Mouse (Mus musculus): Measurements from ENCODE around the gene Mrpl27. TPM values are rescaled to one million over a fixed set of nuclear protein-coding genes. Genes with fewer than 3 reads are reported as not detected.

The Mrpl27 gene
- polyA plus RNA-seq, 1 experiment: 59.9 TPM

- H3K79me2 ChIP-seq (ENCODE audit: control insufficient read depth, insufficient read depth): no peaks in the 10 kb centered on the region
- TF ChIP-seq POLR2AphosphoS2 (IDR thresholded peaks at IDR 0.05; ENCODE audit: insufficient read length, low read depth) (no peak), TCF12 (IDR thresholded peaks at IDR 0.05; ENCODE audit: insufficient read depth, poor library complexity, severe bottlenecking) (no peak), CEBPB (IDR thresholded peaks at IDR 0.05; ENCODE audit: insufficient read depth, poor library complexity, severe bottlenecking) (no peak), SRF (IDR thresholded peaks at IDR 0.05; ENCODE audit: control insufficient read depth, insufficient read length, low read depth) (no peak), MYOG (IDR thresholded peaks at IDR 0.05; ENCODE audit: control insufficient read depth in 1 of 3, insufficient read depth in 1 of 3, insufficient read length in 2 of 3, low read depth in 2 of 3) (no peak), MAX (IDR thresholded peaks at IDR 0.05; ENCODE audit: low read depth) (no peak), REST (IDR thresholded peaks at IDR 0.05; ENCODE audit: insufficient read depth, insufficient read length) (no peak), E2F4 (IDR thresholded peaks at IDR 0.05; ENCODE audit: insufficient read depth) (no peak), MYOD1 (IDR thresholded peaks at IDR 0.05; ENCODE audit: control insufficient read depth in 1 of 3, insufficient read length in 2 of 3, low read depth in 2 of 3) (no peak), USF1 (IDR thresholded peaks at IDR 0.05; ENCODE audit: low read depth) (no peak), TCF3 (IDR thresholded peaks at IDR 0.05; ENCODE audit: insufficient read length, low read depth) (no peak), POLR2A (IDR thresholded peaks at IDR 0.05; ENCODE audit: insufficient read length, low read depth) (no peak)
- no peak overlapping the region for H3K4me2 ChIP-seq (ENCODE audit: low read depth)
- no peak overlapping the region for H3K4me3 ChIP-seq
- no peaks in the 10 kb centered on the region for H3K36me3 ChIP-seq (ENCODE audit: control insufficient read depth, insufficient read depth)
- no peak overlapping the region for H3ac ChIP-seq (ENCODE audit: control insufficient read depth, insufficient read length)
- H3K27me3 ChIP-seq (ENCODE audit: control insufficient read depth, insufficient read depth, insufficient read length): no peaks in the 10 kb centered on the region
Measured at GRCm38 (mm10) chr11:94704020-94704419, 50.5 kb downstream of the Mrpl27 start.

GRCm38 (mm10) chr11:94704472-94704871 is 50.9 kb downstream of the Mrpl27 start, which contains the start of gene Gm11541:
Gm11541 (minus strand) TSS chr11:94704499.
- Histone ChIP-seq H3K4me3 (no peak within 1 kb of the TSS), H3K4me2 (ENCODE audit: low read depth) (no peak within 1 kb of the TSS), H3ac (ENCODE audit: control insufficient read depth, insufficient read length) (no peak within 1 kb of the TSS), H3K79me2 (ENCODE audit: control insufficient read depth, insufficient read depth) (no peaks in the 10 kb centered on the region), H3K27me3 (ENCODE audit: control insufficient read depth, insufficient read depth, insufficient read length) (no peaks in the 10 kb centered on the region), H3K36me3 (ENCODE audit: control insufficient read depth, insufficient read depth) (no peaks in the 10 kb centered on the region)
- TF ChIP-seq USF1 (IDR thresholded peaks at IDR 0.05; ENCODE audit: low read depth) (no peak), POLR2AphosphoS2 (IDR thresholded peaks at IDR 0.05; ENCODE audit: insufficient read length, low read depth) (no peak), MYOD1 (IDR thresholded peaks at IDR 0.05; ENCODE audit: control insufficient read depth in 1 of 3, insufficient read length in 2 of 3, low read depth in 2 of 3) (no peak), REST (IDR thresholded peaks at IDR 0.05; ENCODE audit: insufficient read depth, insufficient read length) (no peak)

Other genes starting within 250 kb of the Mrpl27 start
- gene Cacna1g, start 179.6 kb upstream of the Mrpl27 start, polyA plus RNA-seq (2012; fragmentation: generic; extraction: Trizol): 0.05 TPM
- gene Spata20, start 167.6 kb upstream of the Mrpl27 start, polyA plus RNA-seq (2012; fragmentation: generic; extraction: Trizol): not detected
- 0.05 TPM for gene Epn3, start 153.8 kb upstream of the Mrpl27 start, polyA plus RNA-seq (2012; fragmentation: generic; extraction: Trizol)
- 0.02 TPM for gene Mycbpap, start 132.0 kb upstream of the Mrpl27 start, polyA plus RNA-seq (2012; fragmentation: generic; extraction: Trizol)
- gene Rsad1, start 104.5 kb upstream of the Mrpl27 start, polyA plus RNA-seq (2012; fragmentation: generic; extraction: Trizol): 3.7 TPM
- gene Chad, start 88.7 kb upstream of the Mrpl27 start, polyA plus RNA-seq (2012; fragmentation: generic; extraction: Trizol): 0.10 TPM
- gene Acsf2, start 51.9 kb upstream of the Mrpl27 start, polyA plus RNA-seq (2012; fragmentation: generic; extraction: Trizol): 5.8 TPM
- gene Lrrc59, start 24.0 kb upstream of the Mrpl27 start, polyA plus RNA-seq (2012; fragmentation: generic; extraction: Trizol): 208 TPM
- 2.7 TPM for gene Eme1, start 197 bp downstream of the Mrpl27 start, polyA plus RNA-seq (2012; fragmentation: generic; extraction: Trizol)
- 14.8 TPM for gene Xylt2, start 23.7 kb downstream of the Mrpl27 start, polyA plus RNA-seq (2012; fragmentation: generic; extraction: Trizol)
- gene Gm11541, start 50.7 kb downstream of the Mrpl27 start, polyA plus RNA-seq (2012; fragmentation: generic; extraction: Trizol): not detected
- gene Cdc34b, start 88.0 kb downstream of the Mrpl27 start, polyA plus RNA-seq (2012; fragmentation: generic; extraction: Trizol): 0.11 TPM
- gene Tmem92, start 128.9 kb downstream of the Mrpl27 start, polyA plus RNA-seq (2012; fragmentation: generic; extraction: Trizol): not detected

All from myocyte (in vitro differentiated cells).